Mouse (Mus musculus) liver, embryonic 12.5 days (tissue): ENCODE measurements around the gene Morn3. TPM values are rescaled to one million over a fixed set of nuclear protein-coding genes. Genes with fewer than 3 reads are reported as not detected.

Experiments used
- ATAC-seq: fragments of 200-750 bp; cut with Nextera tagmentation; 2 replicates; pipeline ENCODE4 v1.8.0; 2017; ENCODE audit warnings: moderate number of reproducible peaks, mild to moderate bottlenecking, moderate library complexity
- H3K27ac ChIP-seq: fragments of 300-500 bp; sonication (generic); 2 replicates; pipeline ENCODE4 v1.5.1; 2016; ENCODE audit warnings: mild to moderate bottlenecking
- H3K27me3 ChIP-seq: fragments of 300-500 bp; sonication (generic); replicated peaks from 2 replicates; pipeline ENCODE4 v1.6.1; 2016; ENCODE audit warnings: mild to moderate bottlenecking, moderate library complexity
- H3K36me3 ChIP-seq: fragments of 300-500 bp; sonication (generic); 2 replicates; pipeline ENCODE4 v1.6.1; 2016; ENCODE audit warnings: mild to moderate bottlenecking, moderate library complexity
- H3K4me1 ChIP-seq: fragments of 300-500 bp; sonication (generic); 2 replicates; pipeline ENCODE4 v1.6.1; 2016
- H3K4me2 ChIP-seq: fragments of 300-500 bp; sonication (generic); 2 replicates; pipeline ENCODE4 v1.6.1; 2016; ENCODE audit warnings: mild to moderate bottlenecking, moderate library complexity
- H3K4me3 ChIP-seq: fragments of 300-500 bp; sonication (generic); 2 replicates; pipeline ENCODE4 v1.5.1; 2016; ENCODE audit warnings: mild to moderate bottlenecking, moderate library complexity
- H3K9ac ChIP-seq: fragments of 300-500 bp; sonication (generic); 2 replicates; pipeline ENCODE4 v1.6.1; 2016; ENCODE audit warnings: mild to moderate bottlenecking, moderate library complexity
- H3K9me3 ChIP-seq: fragments of 300-500 bp; sonication (generic); replicated peaks from 2 replicates; pipeline ENCODE4 v1.6.1; 2016; ENCODE audit warnings: mild to moderate bottlenecking, moderate library complexity
- WGBS: fragments of 180-500 bp; shearing (Covaris S2); methylation state at CpG from one replicate; pipeline ENCODE4 v1.1.7; 2016; ENCODE audit not compliant: insufficient replicate concordance; 5-methylcytosine and 5-hydroxymethylcytosine counted together
- polyA plus RNA-seq: library from polyadenylated mRNA; unstranded; fragments of >200 nt; fragmentation: Nextera tagmentation; extraction: Ambion mirVana; gene quantifications from 2 replicates; pipeline ENCODE4 v1.2.1, GENCODE M21; 2016

Morn3 gene
- polyA plus RNA-seq, 1 experiment from 2014 or later: not detected

- Histone ChIP-seq H3K9me3 (no peaks in the 10 kb centered on the region), H3K27ac (0 out of 2 replicates have a peak overlapping the region, but pooled peaks have one; percentile 26), H3K9ac (peak overlapping the region; percentile 76), H3K4me2 (peak overlapping the region; percentile 96), H3K36me3 (0 out of 2 replicates have a peak, but pooled peaks cover 2% of the 10 kb centered on the region), H3K4me3 (peak overlapping the region; percentile 73), H3K27me3 (peaks cover 38% of the 10 kb centered on the region), H3K4me1 (peaks cover 45% of the 10 kb centered on the region)
- ATAC-seq: no peak
- WGBS: 8% methylated on average over 39 of the region's 39 CpGs
These were observed 59.4 kb downstream of the Morn3 start for GRCm38 (mm10) chr5:122987211-122988020.

DNA sequence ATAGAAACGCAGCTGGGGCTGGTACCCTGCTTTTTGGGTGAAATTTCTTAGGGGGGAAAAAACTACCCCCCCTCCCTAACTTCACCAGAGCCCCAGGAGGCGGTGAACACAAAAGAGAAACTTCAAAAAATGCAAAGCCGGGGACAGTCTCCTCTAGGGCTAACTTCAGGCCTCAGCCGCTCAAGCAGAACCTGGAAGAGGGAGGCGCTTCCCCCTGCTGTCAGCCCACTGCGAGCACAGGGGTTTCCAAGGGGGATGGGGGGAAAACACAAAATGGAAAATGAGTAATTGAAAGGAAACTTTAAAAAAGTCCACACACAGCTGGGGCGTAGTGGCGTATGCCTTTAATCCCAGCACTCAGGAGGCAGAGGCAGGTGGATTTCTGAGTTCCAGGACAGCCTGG lies 60.7 kb downstream of the Morn3 start:
- no peak overlapping the region for H3K4me3 ChIP-seq
- H3K4me2 ChIP-seq: no peak overlapping the region
- H3K9me3 ChIP-seq: no peaks in the 10 kb centered on the region
- H3K36me3 ChIP-seq: 0 out of 2 replicates have a peak, but pooled peaks cover 2% of the 10 kb centered on the region
- H3K9ac ChIP-seq: no peak overlapping the region
- 59% methylated on average over 8 of the region's 8 CpGs for WGBS
- H3K27ac ChIP-seq: no peak overlapping the region
- peaks cover 45% of the 10 kb centered on the region for H3K4me1 ChIP-seq
- H3K27me3 ChIP-seq: peaks cover 38% of the 10 kb centered on the region
- ATAC-seq: no peak

Other genes starting within 250 kb of the Morn3 start
- gene Anapc5, start 225.7 kb downstream of the Morn3 start, polyA plus RNA-seq: 330 and 342 TPM in 2 replicates
- gene Rnf34, start 197.0 kb downstream of the Morn3 start, polyA plus RNA-seq: 14.4 and 14.9 TPM in 2 replicates
- 28.9 and 30.6 TPM in 2 replicates for gene Kdm2b, start 57.2 kb downstream of the Morn3 start, polyA plus RNA-seq
- gene Orai1, start 31.9 kb downstream of the Morn3 start, polyA plus RNA-seq: 11.6 and 11.9 TPM in 2 replicates
- gene Tmem120b, start 21.4 kb upstream of the Morn3 start, polyA plus RNA-seq: 28.2 and 30.3 TPM in 2 replicates
- 3.9 and 4.8 TPM in 2 replicates for gene Rhof, start 85.7 kb upstream of the Morn3 start, polyA plus RNA-seq
- gene Setd1b, start 95.2 kb upstream of the Morn3 start, polyA plus RNA-seq: 6.0 and 6.1 TPM in 2 replicates
- 77.4 and 77.8 TPM in 2 replicates for gene Psmd9, start 122.4 kb upstream of the Morn3 start, polyA plus RNA-seq
- 5.9 and 6.1 TPM in 2 replicates for gene Hpd, start 135.7 kb upstream of the Morn3 start, polyA plus RNA-seq
- gene Wdr66, start 205.1 kb upstream of the Morn3 start, polyA plus RNA-seq: 0.10 and 0.29 TPM in 2 replicates